Mouse (Mus musculus): ENCODE measurements around the gene Plcb2.

DNA sequence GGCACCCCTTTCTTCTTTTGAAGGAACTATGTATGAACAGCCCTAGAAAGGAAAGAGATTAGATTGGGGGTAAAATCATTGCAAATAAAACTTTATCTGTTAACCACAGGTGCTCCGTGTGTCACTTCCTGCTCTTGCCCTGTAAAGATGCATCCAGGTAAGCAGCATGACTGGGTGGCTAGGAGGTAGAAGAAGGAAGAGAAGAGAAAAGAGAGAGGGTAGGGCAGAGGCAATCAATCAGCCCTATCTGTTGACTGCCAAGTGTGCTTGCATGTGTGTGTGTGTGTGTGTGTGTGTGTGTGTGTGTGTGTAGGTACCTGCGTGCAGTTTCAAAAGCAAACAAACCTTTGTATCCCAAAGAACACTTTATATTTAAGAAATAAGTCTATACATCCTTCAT lies 46.3 kb upstream of the Plcb2 start:
- no peak for TF ChIP-seq POLR2A (IDR thresholded peaks at IDR 0.05; ENCODE audit: low read depth, low read length)
- no peak for TF ChIP-seq CTCF (IDR thresholded peaks at IDR 0.05; ENCODE audit: extremely low read depth, insufficient read depth, insufficient read length, insufficient replicate concordance)

Data from spleen, adult 2 months (tissue).